Mouse (Mus musculus) frontal cortex, adult (tissue): ENCODE data around the gene Itpr3.

Experiments
- ATAC-seq: cut with Nextera tagmentation; 2 replicates; pipeline ENCODE4 v1.9.2; 2017; ENCODE audit warnings: mild to moderate bottlenecking, moderate library complexity, mixed read lengths; ENCODE audit not compliant: low TSS enrichment

The Itpr3 gene

DNA sequence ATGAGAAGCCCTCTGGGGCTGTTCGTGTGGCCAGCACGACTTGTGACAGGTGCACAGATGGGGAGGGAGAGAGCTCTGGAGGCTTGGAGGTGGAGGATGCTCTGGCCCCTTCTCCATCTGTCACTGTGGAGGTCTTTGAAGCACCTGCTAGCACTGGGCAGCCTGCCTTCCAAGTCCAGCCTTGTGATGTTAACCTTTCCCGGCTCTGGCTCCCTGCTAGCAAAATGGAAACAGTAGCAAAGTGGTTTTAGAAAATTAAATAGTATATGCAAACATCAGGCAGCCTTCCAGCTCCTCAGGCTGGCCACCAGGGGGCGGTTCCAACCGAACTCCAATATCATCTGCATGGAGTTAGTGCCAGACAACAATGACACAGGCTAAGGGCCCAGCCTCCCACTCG, 14.5 kb downstream of the Itpr3 start:
- no peak for ATAC-seq

DNA sequence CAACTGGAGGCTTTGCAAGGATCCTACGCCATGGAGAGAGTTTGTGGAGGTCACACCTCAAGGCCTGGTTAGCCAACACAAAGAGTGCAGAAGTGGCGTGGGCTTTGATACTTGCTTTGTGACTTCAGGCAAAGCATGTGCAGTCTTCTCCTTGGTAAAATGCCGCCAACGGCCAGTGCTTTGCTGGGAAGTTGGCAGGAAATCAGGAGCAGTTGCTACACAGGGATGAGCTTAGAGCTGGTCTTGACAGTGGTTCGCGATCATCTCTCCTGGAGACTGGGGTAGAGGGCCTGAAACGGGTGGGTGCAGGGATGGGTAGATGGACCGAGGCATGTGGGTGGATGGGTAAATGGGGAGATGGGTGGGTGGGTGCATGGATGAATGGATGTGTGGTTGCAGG, 15.3 kb downstream of the Itpr3 start:
- ATAC-seq: no peak; the same call in 1 of the 2 replicates

DNA sequence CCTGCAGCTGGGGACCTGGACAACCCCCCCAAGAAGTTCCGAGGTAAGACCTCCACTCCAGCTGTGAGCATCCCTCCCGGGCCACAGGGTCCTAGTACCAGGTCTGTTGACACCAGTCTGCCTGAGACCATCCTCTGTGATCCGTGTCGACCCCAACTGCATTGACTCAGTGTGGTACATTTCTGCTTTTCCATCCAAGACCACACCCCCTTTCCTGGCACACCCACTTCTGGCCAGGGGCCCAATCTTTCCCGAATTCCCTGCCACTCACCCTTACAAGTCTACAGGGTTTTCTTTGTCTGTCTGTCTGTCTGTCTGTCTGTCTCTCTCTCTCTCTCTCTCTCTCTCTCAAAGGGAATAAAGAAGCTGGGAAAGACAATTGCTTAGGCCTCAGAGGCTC, 16.0 kb downstream of the Itpr3 start:
- ATAC-seq: no peak

DNA sequence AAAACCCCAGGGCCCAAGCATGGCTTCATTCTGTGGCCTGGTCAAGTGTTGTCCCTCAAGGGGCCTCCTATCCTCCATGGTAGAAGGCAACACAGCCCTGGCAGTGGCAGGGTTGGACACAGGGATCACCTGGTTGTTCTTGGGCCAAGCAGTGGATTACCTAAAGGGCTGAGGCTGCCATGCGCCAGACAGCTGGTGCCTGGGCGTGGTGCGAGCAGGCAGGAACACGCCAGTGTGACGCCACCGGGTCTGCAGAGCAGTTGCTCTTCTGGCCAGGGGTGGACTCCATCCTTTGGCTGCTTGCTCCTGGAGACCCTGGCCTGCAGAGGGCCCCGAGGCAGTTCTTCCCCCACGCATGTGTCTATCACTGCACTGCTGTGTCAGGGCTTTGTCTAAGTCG, 16.7 kb downstream of the Itpr3 start:
- no peak for ATAC-seq

DNA sequence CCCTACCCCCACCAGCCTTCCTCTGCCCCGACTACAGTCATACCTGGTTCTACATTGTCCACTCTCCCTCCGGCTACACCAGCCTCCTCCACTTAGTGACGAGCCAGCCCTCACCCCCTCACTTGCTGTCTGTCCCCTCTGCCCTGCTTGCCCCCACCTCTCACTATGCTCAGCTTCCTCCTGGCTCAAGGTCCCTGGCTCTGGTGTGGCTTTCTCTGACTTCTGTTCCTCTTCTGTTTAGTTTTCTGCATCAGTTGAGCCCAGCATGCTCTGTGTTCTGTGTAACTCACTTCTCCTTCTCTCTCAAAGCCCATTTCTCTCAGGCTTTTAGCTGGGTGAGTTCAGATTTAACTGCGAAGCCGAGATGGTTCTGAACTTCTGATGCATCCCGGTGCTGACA, 17.1 kb downstream of the Itpr3 start:
- ATAC-seq: no peak

DNA sequence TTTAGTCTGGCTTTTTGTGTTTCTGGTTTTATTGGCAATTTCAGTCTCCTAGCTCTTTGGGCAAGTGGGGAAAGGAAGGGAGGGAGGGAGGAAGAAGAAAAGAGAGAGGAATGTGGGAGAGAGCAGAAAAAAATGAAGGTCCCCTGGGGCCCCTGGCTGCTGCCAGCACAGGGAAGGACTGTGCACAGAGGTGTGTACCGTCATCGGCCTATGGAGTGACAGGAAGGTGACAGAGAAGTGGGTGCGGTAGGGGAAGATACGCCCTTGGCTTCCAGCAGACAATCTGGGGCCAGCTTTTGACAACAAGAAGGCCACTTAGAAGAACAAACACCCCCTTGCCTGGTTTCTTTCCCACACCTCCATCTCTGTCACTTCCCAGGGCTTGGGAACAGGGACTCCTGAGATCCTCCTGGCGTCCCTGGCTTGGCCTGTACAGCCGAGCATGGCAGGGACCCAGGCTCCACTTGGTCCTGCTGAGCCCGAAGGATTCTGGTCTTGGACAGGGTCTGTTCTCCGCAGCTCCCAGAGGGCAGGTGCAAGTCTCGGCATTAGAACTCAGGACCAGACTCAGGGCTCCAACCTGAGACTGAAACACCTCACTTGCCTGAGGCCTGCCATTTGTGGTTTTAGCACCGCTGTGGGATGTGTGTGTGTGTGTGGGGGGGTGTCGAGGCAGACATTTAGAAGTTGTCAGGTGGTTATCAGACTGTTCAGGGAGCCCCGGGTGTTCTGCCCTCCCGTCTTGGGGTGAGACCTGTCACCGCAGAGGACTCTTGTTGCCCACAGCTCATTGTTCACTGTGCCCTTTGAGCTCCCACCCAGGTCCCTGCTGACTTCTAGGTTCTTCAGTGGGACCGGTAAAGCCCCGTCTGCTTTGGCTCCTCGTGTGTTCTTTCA, 18.0 kb downstream of the Itpr3 start:
- no peak for ATAC-seq

DNA sequence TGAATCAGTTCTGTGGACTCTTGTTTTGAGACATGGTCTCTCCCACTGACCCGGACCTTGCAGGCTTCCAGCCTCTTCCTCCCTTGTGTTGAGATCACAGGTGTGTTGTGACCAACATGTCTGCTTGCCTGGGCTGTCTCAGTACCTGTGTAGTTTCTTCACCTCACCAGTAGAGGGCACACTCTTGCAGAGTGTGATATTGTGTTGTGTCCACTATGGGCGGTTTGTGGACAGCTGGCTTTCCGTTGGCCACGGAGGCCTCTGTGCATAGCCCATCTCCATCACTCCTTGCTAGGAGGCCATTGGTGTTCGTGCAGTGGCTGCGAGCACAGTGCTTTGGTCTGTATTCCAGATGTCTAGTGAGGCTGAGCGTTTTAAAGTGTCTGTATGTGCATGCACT, 20.0 kb downstream of the Itpr3 start:
- no peak for ATAC-seq

DNA sequence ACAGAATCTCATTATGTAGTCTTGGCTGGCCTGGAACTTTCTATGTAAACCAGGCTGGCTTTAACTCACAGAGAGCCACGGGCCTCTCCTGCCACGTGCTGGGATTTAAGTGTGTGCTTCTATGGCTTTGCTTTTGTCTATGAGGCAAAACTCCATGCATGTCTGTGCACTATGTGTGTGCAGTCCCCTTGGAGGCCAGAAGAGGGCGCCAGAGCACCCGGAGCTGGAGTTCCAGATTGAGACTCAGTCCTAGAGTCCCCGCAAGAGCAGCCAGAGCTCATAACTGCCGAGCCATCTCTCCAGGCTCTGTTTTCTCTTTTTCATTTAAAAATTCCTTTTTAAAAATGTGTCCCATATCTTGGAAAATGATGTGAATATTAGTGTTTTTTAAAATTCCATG, 20.8 kb downstream of the Itpr3 start:
- ATAC-seq: no peak

DNA sequence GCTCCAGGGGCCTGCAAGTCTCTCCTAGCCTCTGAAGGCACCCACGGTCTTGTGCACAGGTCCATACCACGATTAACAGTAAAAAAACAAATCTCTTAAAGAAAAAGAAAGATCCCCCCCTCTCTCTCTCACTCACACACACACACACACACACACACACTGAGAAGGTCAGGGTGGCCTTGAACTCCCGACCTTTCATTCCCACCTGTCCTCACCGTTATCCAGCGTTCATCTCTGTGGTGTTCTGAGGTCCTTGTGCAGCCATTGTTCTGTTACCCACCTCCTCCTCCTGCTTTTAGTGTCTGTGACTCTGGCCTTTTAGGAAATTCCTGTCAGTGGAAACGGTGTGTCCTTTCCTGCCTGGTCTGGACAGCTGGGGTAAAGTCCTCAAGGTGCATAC, 21.4 kb downstream of the Itpr3 start:
- no peak for ATAC-seq

DNA sequence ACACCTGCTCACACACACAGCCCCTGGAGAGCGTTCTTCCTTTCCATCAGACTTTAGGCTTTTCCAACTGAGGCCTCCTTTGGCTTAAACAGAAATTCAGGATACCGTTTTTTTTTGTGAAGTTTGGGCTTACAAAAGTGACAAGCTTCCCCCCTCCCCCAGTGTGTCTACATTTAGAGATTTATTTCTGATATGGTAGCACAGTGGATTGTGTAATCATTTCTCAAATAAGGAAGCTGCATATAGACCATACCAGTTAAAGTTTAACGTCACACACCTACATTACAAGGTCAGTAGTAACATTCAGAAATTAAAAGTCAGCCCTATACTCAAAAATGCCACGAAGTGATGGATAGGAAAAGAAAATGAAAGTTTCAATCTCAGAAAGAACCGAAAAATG, 24.8 kb downstream of the Itpr3 start:
- ATAC-seq: no peak

DNA sequence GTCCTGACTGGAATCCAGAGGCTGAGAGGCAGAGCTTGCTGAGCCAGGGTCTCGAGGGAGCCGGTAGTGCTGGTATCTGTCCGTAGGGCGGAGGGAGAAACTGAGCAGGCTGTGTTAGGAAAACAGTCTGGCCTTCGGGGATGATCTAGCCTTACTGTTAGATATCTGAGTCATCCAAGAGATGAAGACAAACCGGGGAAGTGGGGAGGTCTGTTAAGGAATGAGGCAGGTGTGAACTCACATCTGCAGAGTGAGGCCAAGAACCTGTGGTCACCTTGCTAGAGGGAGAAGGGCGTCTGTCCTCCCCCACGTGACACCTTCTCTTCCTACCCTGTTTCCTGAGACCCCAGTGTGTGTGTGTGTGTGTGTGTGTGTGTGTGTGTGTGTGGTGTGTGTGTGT, 25.7 kb downstream of the Itpr3 start:
- no peak for ATAC-seq

DNA sequence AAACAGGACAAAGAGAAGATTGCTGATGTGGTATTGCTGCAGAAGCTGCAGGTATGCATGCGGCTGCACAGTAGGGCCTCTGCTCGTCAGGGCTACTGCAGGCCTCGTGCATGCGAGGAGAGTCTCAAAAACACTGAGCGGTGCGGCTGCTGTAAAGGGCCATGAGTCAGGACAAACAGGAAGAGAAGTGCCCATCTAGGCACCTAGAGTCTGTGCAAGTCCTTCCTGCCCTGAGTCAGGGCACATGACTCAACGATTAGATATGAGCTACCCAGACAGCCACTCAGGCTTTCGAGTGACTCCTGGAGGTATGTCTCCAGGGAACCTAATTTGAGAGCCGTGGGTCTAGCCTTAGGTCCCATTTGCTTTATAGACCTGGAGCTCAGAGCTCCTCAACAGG, 26.5 kb downstream of the Itpr3 start:
- no peak for ATAC-seq

DNA sequence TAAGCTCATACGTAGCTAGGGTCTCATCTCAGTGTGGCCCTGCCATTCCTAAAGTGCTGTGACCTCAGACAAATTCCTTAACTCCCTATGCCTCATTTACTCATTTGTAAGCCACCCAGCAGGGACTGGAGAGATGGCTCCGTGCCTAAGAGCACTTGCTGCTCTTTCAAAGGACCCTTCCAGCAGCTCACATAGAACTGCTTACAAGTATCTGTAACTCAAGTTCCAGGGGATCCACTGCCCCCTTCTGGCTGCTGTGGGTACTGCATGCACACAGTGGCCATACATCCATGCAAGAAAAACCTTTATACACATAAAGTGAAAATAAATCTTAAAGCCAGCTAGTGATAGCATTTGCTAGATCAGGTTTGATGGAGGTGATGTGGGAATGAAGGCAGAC, 28.6 kb downstream of the Itpr3 start:
- ATAC-seq: no peak

DNA sequence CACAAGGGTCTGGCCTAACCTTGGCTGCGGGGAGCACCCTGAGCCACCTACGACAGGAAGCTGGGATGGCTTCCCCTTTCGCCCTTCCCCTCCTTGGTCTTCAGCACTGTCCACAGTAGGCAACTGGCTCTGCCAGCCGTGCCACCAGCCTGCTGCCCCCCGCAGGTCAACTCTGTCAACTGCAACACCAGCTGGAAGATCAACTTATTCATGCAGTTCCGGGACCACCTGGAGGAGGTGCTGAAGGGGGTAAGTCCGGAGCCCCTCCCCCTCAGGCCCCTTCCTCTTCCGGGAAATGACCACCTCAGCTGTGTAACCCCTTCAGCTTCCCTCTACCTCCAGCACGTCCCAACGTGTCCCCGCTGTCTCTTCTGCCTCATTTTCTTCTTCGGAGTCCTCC, 30.3 kb downstream of the Itpr3 start:
- ATAC-seq: no peak

DNA sequence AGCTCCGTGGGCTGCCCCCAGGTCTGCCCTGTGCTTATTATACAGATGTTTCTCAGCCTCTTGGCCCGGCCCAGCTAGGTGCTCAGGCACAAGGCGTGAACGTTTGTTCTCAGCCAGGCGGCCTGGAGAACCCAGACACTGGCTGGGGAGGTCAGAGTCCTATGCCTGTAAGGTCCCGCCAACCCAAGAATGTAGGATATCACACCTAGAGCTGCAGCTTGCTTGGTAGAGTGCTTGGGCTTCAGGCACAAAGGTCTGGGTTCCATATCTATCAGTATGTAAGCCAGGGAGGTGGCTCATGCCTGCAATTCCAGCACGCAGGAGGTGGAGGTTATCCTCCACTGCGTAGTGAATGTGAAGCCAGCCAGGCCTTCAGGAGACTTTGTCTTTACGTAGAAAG, 33.0 kb downstream of the Itpr3 start:
- ATAC-seq: no peak

DNA sequence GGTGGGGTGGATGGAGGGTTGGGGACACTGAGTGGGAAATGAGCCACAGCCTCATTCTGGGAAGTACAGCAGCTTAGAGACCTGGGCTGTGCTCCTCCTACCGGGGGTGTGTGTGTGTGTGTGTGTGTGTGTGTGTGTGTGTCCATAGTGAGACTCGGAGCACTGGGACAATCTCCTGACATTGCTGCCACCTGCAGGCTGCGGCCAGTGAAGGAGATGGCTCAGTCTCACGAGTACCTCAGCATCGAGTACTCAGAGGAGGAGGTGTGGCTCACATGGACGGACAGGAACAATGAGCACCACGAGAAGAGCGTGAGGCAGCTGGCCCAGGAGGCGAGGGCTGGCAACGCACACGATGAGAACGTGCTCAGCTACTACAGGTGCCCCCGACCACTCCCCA, 38.6 kb downstream of the Itpr3 start:
- peak; percentile 44; the same call in 1 of the 2 replicates for ATAC-seq

DNA sequence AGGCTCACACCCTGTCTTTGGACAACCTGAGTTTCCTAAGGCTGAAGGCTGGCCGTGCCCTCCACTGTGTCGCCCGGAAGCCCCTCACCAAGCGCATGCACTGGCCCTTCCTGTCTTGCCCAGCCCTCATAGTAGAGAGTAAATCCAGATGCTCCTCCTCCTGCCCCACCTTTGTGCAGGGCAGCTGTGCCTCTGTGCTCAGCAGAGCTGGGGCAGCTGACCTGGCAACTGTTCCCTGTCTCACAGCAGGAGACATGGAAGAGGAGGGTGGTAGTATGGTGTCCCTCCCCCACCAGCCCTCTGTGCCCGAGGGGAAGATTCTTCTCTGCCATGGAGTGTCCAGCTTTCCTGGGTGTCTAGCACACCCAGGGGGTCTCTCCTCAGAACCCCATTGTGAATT, 44.6 kb downstream of the Itpr3 start:
- ATAC-seq: no peak

DNA sequence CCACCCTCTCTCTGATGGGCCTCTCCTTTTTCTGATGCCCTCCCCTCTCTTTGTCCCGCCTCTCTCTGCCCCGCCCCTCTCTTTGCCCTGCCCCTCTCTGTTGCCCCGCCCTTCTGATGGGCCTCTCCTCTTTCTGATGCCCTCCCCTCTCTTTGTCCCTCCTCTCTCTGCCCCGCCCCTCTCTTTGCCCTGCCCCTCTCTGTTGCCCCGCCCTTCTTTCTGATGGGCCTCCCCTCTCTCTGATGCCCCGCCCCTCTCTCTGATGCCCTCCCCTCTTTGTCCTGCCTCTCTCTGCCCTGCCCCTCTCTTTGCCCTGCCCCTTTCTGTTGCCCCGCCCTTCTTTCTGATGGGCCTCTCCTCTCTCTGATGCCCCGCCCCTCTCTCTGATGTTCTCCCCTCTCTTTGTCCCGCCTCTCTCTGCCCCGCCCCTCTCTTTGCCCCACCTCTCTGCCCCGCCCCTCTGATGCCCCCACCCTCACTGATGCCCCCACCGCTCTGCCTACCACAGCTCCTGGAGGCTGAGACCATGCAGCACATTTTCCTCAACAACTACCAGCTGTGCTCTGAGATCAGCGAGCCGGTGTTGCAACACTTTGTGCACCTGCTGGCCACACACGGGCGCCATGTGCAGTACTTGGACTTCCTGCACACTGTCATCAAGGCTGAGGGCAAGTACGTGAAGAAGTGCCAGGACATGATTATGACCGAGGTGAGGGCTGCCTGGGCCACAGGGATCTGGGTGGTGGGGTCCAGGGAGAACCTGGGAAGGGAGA, 48.8 kb downstream of the Itpr3 start:
- ATAC-seq: no peak

DNA sequence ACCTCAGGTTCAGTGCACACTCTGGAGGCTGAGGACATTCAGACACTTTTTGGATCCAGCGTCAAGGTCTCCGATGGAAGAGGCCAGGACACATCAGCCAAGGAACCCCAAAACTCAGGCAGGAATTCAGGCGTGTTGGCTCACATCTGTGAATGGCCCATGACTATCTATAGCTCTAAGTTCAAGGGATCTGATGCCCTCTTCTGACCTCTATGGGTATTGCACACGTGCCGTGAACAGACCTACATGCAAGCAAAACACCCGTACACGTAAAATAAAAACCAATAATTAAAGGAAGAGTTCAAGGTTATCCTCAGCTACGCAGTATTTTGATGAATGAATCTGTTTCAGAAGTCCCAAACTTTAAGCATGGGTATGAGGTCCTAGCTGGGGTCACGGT, 49.6 kb downstream of the Itpr3 start:
- no peak for ATAC-seq

DNA sequence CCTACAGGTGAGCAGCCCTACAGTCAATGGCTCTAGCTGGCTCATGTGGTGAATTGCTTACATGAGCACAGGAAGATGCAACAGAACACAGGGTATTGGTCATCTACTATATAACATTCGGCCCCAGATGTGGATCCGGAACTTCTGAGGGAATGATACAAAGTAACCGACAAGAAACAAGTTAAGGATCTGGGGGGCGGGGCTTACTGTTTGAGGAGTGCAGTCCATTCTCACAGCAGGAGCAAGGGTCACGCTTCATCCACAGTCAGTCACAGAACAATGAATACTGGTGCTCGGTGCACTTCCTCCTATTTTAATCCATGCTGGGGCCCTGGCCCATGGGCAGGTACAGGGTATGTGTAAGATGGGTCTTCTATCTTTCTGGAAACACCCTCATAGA, 50.8 kb downstream of the Itpr3 start:
- ATAC-seq: no peak

DNA sequence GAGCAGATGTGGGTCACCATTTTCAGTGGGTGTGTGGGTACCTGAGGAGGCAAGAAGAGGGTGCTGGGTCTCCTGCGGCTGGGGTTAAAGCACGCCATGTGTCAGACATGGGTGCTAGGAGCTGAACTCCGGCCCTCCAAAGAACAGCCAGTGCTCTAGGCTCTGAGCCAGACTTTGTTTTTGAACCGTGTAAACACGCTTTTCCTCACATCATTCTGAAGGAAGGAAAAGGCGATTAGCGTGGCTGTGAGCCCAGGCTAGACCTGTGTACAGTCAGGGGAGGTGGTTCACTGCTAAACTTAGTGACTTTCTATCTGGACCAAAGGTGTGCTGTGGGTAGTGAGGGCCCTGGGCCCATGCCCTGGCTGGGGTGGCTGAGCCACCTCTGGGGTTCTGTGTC, 53.0 kb downstream of the Itpr3 start:
- no peak for ATAC-seq

DNA sequence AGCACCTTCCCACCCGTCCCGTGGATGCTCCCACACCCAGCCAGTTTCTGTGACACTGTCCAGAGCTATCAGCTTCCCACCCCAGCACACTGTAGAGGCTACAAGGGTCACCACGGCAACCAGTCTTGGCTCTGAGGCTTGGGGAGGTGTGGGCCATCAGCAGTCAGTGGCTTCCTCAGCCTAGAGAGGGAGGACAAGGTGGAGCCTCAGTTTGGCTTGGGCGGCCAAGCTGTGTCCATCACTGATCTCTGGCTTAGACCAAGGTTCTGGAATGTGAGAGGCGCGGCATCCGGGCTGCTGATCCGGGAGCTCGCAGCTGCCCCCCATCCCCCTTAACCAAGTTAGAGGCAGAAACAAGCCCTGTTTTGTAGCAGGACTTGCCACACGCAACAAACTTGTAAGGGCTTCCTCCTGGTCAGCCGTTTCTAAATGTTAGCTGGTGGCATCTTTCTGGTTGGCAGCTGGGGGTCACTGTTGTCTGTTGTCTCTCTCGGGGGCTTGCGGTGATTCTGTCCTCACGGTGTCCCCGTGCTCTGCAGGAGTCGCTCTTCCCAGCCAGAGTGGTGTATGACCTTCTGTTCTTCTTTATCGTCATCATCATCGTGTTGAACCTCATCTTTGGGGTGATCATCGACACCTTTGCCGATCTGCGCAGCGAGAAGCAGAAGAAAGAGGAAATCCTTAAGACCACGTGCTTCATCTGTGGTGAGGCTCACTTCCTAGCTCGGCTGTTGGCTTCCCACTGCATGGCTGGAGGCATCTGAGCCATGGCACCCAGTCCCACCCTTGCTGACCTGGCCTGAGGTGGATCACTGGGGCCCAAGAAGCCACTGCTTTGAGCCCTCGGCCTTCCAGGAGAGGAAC, 61.8 kb downstream of the Itpr3 start:
- ATAC-seq: no peak
